Mouse (Mus musculus): ENCODE data around the gene Sbno1.

DNA sequence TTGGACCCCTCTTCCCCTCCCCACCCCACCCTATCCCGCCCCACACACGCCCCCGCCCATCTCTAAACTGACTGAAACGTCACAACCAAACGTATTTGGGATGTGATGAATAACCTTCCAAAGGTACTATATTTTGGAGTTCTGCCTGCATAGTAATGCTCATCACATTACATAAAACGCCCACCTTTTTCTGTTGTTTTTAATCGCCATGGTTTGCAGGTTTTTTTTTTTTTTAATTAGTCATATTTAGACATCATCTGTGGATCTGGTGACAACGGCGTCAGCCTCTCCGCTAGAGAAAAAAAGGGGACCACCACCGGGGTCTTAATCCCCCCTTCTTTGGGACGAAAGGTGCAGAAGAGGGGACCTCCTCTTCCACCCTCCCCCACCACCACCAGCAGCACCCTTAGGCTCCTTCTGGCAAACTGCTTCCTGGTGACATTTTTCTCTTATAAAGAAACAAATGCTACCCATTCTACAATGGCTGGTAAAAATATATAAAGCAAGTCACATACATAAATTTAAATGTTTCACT, 70.3 kb downstream of the Sbno1 start:
- no peak for TF ChIP-seq CTCF (IDR thresholded peaks at IDR 0.05; ENCODE audit: low read depth)
- TF ChIP-seq EP300 (IDR thresholded peaks at IDR 0.05; ENCODE audit: low read depth): no peak

Measured in liver, postnatal 0 days (tissue).